Mouse (Mus musculus) lung, embryonic 15.5 days (tissue): Measurements from ENCODE around the gene Cdiptos. TPM values are rescaled to one million over a fixed set of nuclear protein-coding genes. Genes with fewer than 3 reads are reported as not detected.

Experiments
- ATAC-seq: fragments of 200-750 bp; cut with Nextera tagmentation; 2 replicates; pipeline ENCODE4 v1.8.0; 2017; ENCODE audit warnings: moderate number of reproducible peaks, borderline replicate concordance; ENCODE audit not compliant: low FRiP score, low TSS enrichment; ENCODE audit errors: extremely low read depth
- H3K27ac ChIP-seq: fragments of 300-500 bp; sonication (generic); 2 replicates; pipeline ENCODE4 v1.5.1; 2015; ENCODE audit warnings: moderate library complexity, mild to moderate bottlenecking, inconsistent platforms
- H3K27me3 ChIP-seq: fragments of 300-500 bp; sonication (generic); 2 replicates; pipeline ENCODE4 v1.6.1; 2015; ENCODE audit warnings: inconsistent platforms
- H3K36me3 ChIP-seq: fragments of 300-500 bp; sonication (generic); 2 replicates; pipeline ENCODE4 v1.6.1; 2015; ENCODE audit warnings: inconsistent platforms
- H3K4me1 ChIP-seq: fragments of 300-500 bp; sonication (generic); 2 replicates; pipeline ENCODE4 v1.6.1; 2015; ENCODE audit warnings: inconsistent platforms
- H3K4me2 ChIP-seq: fragments of 300-500 bp; sonication (generic); 2 replicates; pipeline ENCODE4 v1.6.1; 2015; ENCODE audit warnings: inconsistent platforms, mild to moderate bottlenecking, moderate library complexity
- H3K4me3 ChIP-seq: fragments of 300-500 bp; sonication (generic); 2 replicates; pipeline ENCODE4 v1.5.1; 2015; ENCODE audit warnings: mild to moderate bottlenecking, inconsistent platforms
- H3K9ac ChIP-seq: fragments of 300-500 bp; sonication (generic); 2 replicates; pipeline ENCODE4 v1.6.1; 2015; ENCODE audit warnings: inconsistent platforms
- H3K9me3 ChIP-seq: fragments of 300-500 bp; sonication (generic); 2 replicates; pipeline ENCODE4 v1.6.1; 2016; ENCODE audit warnings: inconsistent platforms
- WGBS: fragments of 180-500 bp; shearing (Covaris S2); methylation state at CpG from one replicate; pipeline ENCODE4 v1.1.7; 2015; 5-methylcytosine and 5-hydroxymethylcytosine counted together
- polyA plus RNA-seq: library from polyadenylated mRNA; unstranded; fragments of >200 nt; fragmentation: Nextera tagmentation; extraction: Ambion mirVana; gene quantifications from 2 replicates; pipeline ENCODE4 v1.2.1, GENCODE M21; 2015

Gene Cdiptos
- polyA plus RNA-seq, 1 experiment from 2014 or later: 2.1 TPM

GRCm38 (mm10) chr7:127019306-127019960 is 43.5 kb upstream of the Cdiptos start:
- no peaks in the 10 kb centered on the region for H3K9me3 ChIP-seq
- H3K4me2 ChIP-seq: peak overlapping the region; percentile 88
- WGBS: 73% methylated on average over 14 of the region's 14 CpGs
- H3K27ac ChIP-seq: no peak overlapping the region
- H3K9ac ChIP-seq: 0 out of 2 replicates have a peak overlapping the region, but pooled peaks have one; percentile 56
- H3K4me1 ChIP-seq: peaks cover 84% of the 10 kb centered on the region
- H3K4me3 ChIP-seq: no peak overlapping the region; the same call in 1 of the 2 replicates
- peaks cover 34% of the 10 kb centered on the region for H3K36me3 ChIP-seq
- H3K27me3 ChIP-seq: no peaks in the 10 kb centered on the region
- ATAC-seq: no peak

- H3K36me3 ChIP-seq: peaks cover 26% of the 10 kb centered on the region
- H3K27me3 ChIP-seq: no peaks in the 10 kb centered on the region
- H3K4me2 ChIP-seq: peak overlapping the region; percentile 88; the same call in 1 of the 2 replicates
- peak overlapping the region; percentile 98 for H3K27ac ChIP-seq
- H3K4me1 ChIP-seq: peaks cover 84% of the 10 kb centered on the region
- no peak overlapping the region; the same call in 1 of the 2 replicates for H3K4me3 ChIP-seq
- ATAC-seq: no peak
- no peaks in the 10 kb centered on the region for H3K9me3 ChIP-seq
- 66% methylated on average over 15 of the region's 15 CpGs for WGBS
- H3K9ac ChIP-seq: peak overlapping the region; percentile 21; the same call in 1 of the 2 replicates
Measured at GRCm38 (mm10) chr7:127018416-127019305, 42.8 kb upstream of the Cdiptos start.

GRCm38 (mm10) chr7:127017950-127018345 is 42.0 kb upstream of the Cdiptos start:
- Histone ChIP-seq H3K9ac (0 out of 2 replicates have a peak overlapping the region, but pooled peaks have one; percentile 20), H3K4me1 (peaks cover 83% of the 10 kb centered on the region), H3K4me3 (no peak overlapping the region), H3K36me3 (peaks cover 26% of the 10 kb centered on the region), H3K9me3 (no peaks in the 10 kb centered on the region), H3K27me3 (no peaks in the 10 kb centered on the region), H3K4me2 (peak overlapping the region; percentile 88), H3K27ac (peak overlapping the region; percentile 98)
- 30% methylated on average over 6 of the region's 6 CpGs for WGBS
- ATAC-seq: no peak

- Histone ChIP-seq H3K27ac (peak within 1 kb of the TSS; percentile 98), H3K4me1 (peaks cover 77% of the 10 kb centered on the region), H3K9ac (peak within 1 kb of the TSS; percentile 87), H3K4me2 (peak within 1 kb of the TSS; percentile 88), H3K4me3 (peak within 1 kb of the TSS; percentile 64), H3K27me3 (no peaks in the 10 kb centered on the region), H3K36me3 (peaks cover 22% of the 10 kb centered on the region), H3K9me3 (no peaks in the 10 kb centered on the region)
- WGBS: under 1% methylated on average over 39 of the region's 39 CpGs
- ATAC-seq: peak; percentile 84
Measured at GRCm38 (mm10) chr7:127016971-127017949, 41.4 kb upstream of the Cdiptos start, which contains the start of gene Pagr1a. Pagr1a (minus strand) TSS chr7:127017352.

- Histone ChIP-seq H3K9me3 (no peaks in the 10 kb centered on the region), H3K4me1 (peaks cover 74% of the 10 kb centered on the region), H3K36me3 (peaks cover 18% of the 10 kb centered on the region), H3K4me2 (peak overlapping the region; percentile 88), H3K27me3 (no peaks in the 10 kb centered on the region), H3K4me3 (peak overlapping the region; percentile 64), H3K27ac (peak overlapping the region; percentile 98), H3K9ac (peak overlapping the region; percentile 87)
- peak; percentile 44 for ATAC-seq
- 0% methylated on average over 22 of the region's 22 CpGs for WGBS
Measured at GRCm38 (mm10) chr7:127016486-127016938, 40.6 kb upstream of the Cdiptos start.

- peaks cover 71% of the 10 kb centered on the region for H3K4me1 ChIP-seq
- H3K27me3 ChIP-seq: no peaks in the 10 kb centered on the region
- H3K9me3 ChIP-seq: no peaks in the 10 kb centered on the region
- peaks cover 18% of the 10 kb centered on the region for H3K36me3 ChIP-seq
- peak within 1 kb of the TSS; percentile 98 for H3K27ac ChIP-seq
- peak within 1 kb of the TSS; percentile 64 for H3K4me3 ChIP-seq
- H3K4me2 ChIP-seq: peak within 1 kb of the TSS; percentile 88
- H3K9ac ChIP-seq: peak within 1 kb of the TSS; percentile 87
- no peak for ATAC-seq
Measured at GRCm38 (mm10) chr7:127016481-127016485, 40.4 kb upstream of the Cdiptos start, which contains the start of gene Pagr1b. Pagr1b (minus strand) TSS chr7:127016484.

- Histone ChIP-seq H3K4me1 (peaks cover 69% of the 10 kb centered on the region), H3K4me3 (peak overlapping the region; percentile 64), H3K27me3 (no peaks in the 10 kb centered on the region), H3K27ac (peak overlapping the region; percentile 98), H3K9me3 (no peaks in the 10 kb centered on the region), H3K36me3 (peaks cover 18% of the 10 kb centered on the region), H3K9ac (peak overlapping the region; percentile 87), H3K4me2 (peak overlapping the region; percentile 88)
- ATAC-seq: no peak
- under 1% methylated on average over 10 of the region's 10 CpGs for WGBS
Measured at GRCm38 (mm10) chr7:127016081-127016480, 40.2 kb upstream of the Cdiptos start.

- Histone ChIP-seq H3K4me3 (peak overlapping the region; percentile 64), H3K27ac (peak overlapping the region; percentile 37; the same call in 1 of the 2 replicates), H3K4me1 (peaks cover 60% of the 10 kb centered on the region), H3K9ac (no peak overlapping the region), H3K4me2 (peak overlapping the region; percentile 88), H3K9me3 (no peaks in the 10 kb centered on the region), H3K36me3 (peaks cover 18% of the 10 kb centered on the region), H3K27me3 (no peaks in the 10 kb centered on the region)
- ATAC-seq: no peak
- WGBS: 88% methylated on average over 12 of the region's 12 CpGs
Measured at GRCm38 (mm10) chr7:127014993-127015392, 39.1 kb upstream of the Cdiptos start.

GRCm38 (mm10) chr7:127014320-127014719 is 38.4 kb upstream of the Cdiptos start, which contains the start of gene Mvp:
Mvp (minus strand) TSS chr7:127014621.
- peaks cover 53% of the 10 kb centered on the region for H3K4me1 ChIP-seq
- peak within 1 kb of the TSS; percentile 64 for H3K4me3 ChIP-seq
- peak; percentile 12; the same call in 1 of the 2 replicates for ATAC-seq
- no peaks in the 10 kb centered on the region for H3K27me3 ChIP-seq
- H3K9me3 ChIP-seq: no peaks in the 10 kb centered on the region
- H3K4me2 ChIP-seq: peak within 1 kb of the TSS; percentile 88
- peak within 1 kb of the TSS; percentile 37 for H3K27ac ChIP-seq
- peaks cover 18% of the 10 kb centered on the region for H3K36me3 ChIP-seq
- WGBS: 18% methylated on average over 11 of the region's 11 CpGs
- peak within 1 kb of the TSS; percentile 87 for H3K9ac ChIP-seq

- H3K4me3 ChIP-seq: no peak overlapping the region
- H3K27ac ChIP-seq: no peak overlapping the region
- no peak overlapping the region for H3K9ac ChIP-seq
- H3K4me1 ChIP-seq: peaks cover 47% of the 10 kb centered on the region
- H3K9me3 ChIP-seq: no peaks in the 10 kb centered on the region
- no peak for ATAC-seq
- H3K27me3 ChIP-seq: no peaks in the 10 kb centered on the region
- H3K4me2 ChIP-seq: no peak overlapping the region; the same call in 1 of the 2 replicates
- peaks cover 18% of the 10 kb centered on the region for H3K36me3 ChIP-seq
- 90% methylated on average over 6 of the region's 6 CpGs for WGBS
Measured at GRCm38 (mm10) chr7:127013385-127013784, 37.5 kb upstream of the Cdiptos start.

- Histone ChIP-seq H3K9me3 (no peaks in the 10 kb centered on the region), H3K4me3 (no peak overlapping the region), H3K4me1 (peaks cover 41% of the 10 kb centered on the region), H3K4me2 (no peak overlapping the region), H3K27ac (no peak overlapping the region), H3K9ac (no peak overlapping the region), H3K27me3 (no peaks in the 10 kb centered on the region), H3K36me3 (peaks cover 18% of the 10 kb centered on the region)
- 93% methylated on average over 10 of the region's 10 CpGs for WGBS
- ATAC-seq: no peak
Measured at GRCm38 (mm10) chr7:127012845-127013244, 36.9 kb upstream of the Cdiptos start.
